Mouse (Mus musculus): Measurements from ENCODE around the gene Rgs4.

GRCm38 (mm10) chr1:169736139-169736538 is 11.3 kb downstream of the Rgs4 start:
- TF ChIP-seq HCFC1 (IDR thresholded peaks at IDR 0.05; ENCODE audit: borderline replicate concordance, insufficient read depth, low read length) (no peak), ZNF384 (IDR thresholded peaks at IDR 0.05; ENCODE audit: low read depth, low read length) (no peak), ZC3H11A (IDR thresholded peaks at IDR 0.05; ENCODE audit: borderline replicate concordance, low read depth, low read length) (no peak)

All from ES-E14 (cell line).